Mouse (Mus musculus): Measurements from ENCODE around the gene Pacrg. TPM values are rescaled to one million over a fixed set of nuclear protein-coding genes. Genes with fewer than 3 reads are reported as not detected.

Pacrg gene
- total and polyA plus RNA-seq, 3 experiments: not detected

GRCm38 (mm10) chr17:10361882-10362291 is 478.2 kb downstream of the Pacrg start:
- Histone ChIP-seq H3K27me3 (replicated peaks) (no peaks in the 10 kb centered on the region), H3K4me1 (ENCODE audit: control insufficient read depth in 1 of 2, insufficient read depth in 2 of 2) (no peaks in the 10 kb centered on the region), H3K9me3 (replicated peaks; ENCODE audit: low read length) (no peaks in the 10 kb centered on the region), H3K9ac (ENCODE audit: insufficient read depth, low read depth) (no peak overlapping the region), H3K36me3 (replicated peaks in 1 of 2; ENCODE audit: control insufficient read depth in 1 of 2, insufficient read depth in 1 of 2, low read length in 1 of 2) (no peaks in the 10 kb centered on the region), H3K79me2 (replicated peaks; ENCODE audit: control insufficient read depth, extremely low read depth, insufficient read depth, poor library complexity, severe bottlenecking) (no peaks in the 10 kb centered on the region), H3K4me2 (ENCODE audit: insufficient read depth, low read depth, poor library complexity, severe bottlenecking) (no peak overlapping the region), H3K27ac (ENCODE audit: insufficient read depth, low read depth) (no peak overlapping the region), H3K4me3 (replicated peaks in 1 of 3; ENCODE audit: low read depth in 2 of 3, low read length in 2 of 3, poor library complexity in 1 of 3) (no peak overlapping the region)
- dilution Hi-C loops (cut with MboI; ENCODE audit: extremely low pct_ligation_motif_present, extremely low pct_unique_long_range_greater_than_20kb, low sequenced_read_pairs) (no loop called here), in situ Hi-C loops (cut with MboI; ENCODE audit: low pct_ligation_motif_present, low pct_unique_long_range_greater_than_20kb, low sequenced_read_pairs) (no loop called here)
- no peak for DNase-seq (ENCODE audit: extremely low read depth)
- TF ChIP-seq BHLHE40 (IDR thresholded peaks at IDR 0.05; ENCODE audit: low read depth, low read length) (no peak), UBTF (IDR thresholded peaks at IDR 0.05; ENCODE audit: low read depth, low read length) (no peak), ZNF384 (IDR thresholded peaks at IDR 0.05; ENCODE audit: low read depth, low read length) (no peak), IRF4 (IDR thresholded peaks at IDR 0.05; ENCODE audit: low read depth, low read length) (no peak), GABPA (IDR thresholded peaks at IDR 0.05; ENCODE audit: insufficient replicate concordance, low read depth, low read length) (no peak), JUND (conservative IDR thresholded peaks at IDR 0.05; ENCODE audit: low read depth, low read length) (no peak), MAFK (IDR thresholded peaks at IDR 0.05; ENCODE audit: insufficient replicate concordance, low read length) (no peak), CHD1 (IDR thresholded peaks at IDR 0.05; ENCODE audit: low read depth, low read length) (no peak), RAD21 (IDR thresholded peaks at IDR 0.05; ENCODE audit: low read depth, low read length) (no peak), ETS1 (conservative IDR thresholded peaks at IDR 0.05; ENCODE audit: low read depth, low read length) (no peak), ELF1 (IDR thresholded peaks at IDR 0.05; ENCODE audit: low read depth, low read length) (no peak), USF2 (conservative IDR thresholded peaks at IDR 0.05; ENCODE audit: low read depth, low read length) (no peak), MAZ (IDR thresholded peaks at IDR 0.05; ENCODE audit: low read depth, low read length) (no peak), SMC3 (IDR thresholded peaks at IDR 0.05; ENCODE audit: low read depth, low read length) (no peak), POLR2AphosphoS2 (IDR thresholded peaks at IDR 0.05; ENCODE audit: low read depth, low read length) (no peak), CTCF (conservative IDR thresholded peaks at IDR 0.05 in 1 of 2, IDR thresholded peaks at IDR 0.05 in 1 of 2; ENCODE audit: low read depth in 2 of 2, low read length in 2 of 2) (no peak), ZMIZ1 (IDR thresholded peaks at IDR 0.05; ENCODE audit: low read depth, low read length) (no peak), MEF2A (IDR thresholded peaks at IDR 0.05; ENCODE audit: borderline replicate concordance, low read depth, low read length) (no peak), ZKSCAN1 (IDR thresholded peaks at IDR 0.05; ENCODE audit: borderline replicate concordance, low read depth, low read length) (no peak), RCOR1 (conservative IDR thresholded peaks at IDR 0.05; ENCODE audit: low read depth, low read length) (no peak)

GRCm38 (mm10) chr17:10360738-10361137 is 479.4 kb downstream of the Pacrg start:
- Histone ChIP-seq H3K9me3 (replicated peaks; ENCODE audit: low read length) (no peaks in the 10 kb centered on the region), H3K27me3 (replicated peaks) (no peaks in the 10 kb centered on the region), H3K36me3 (replicated peaks in 1 of 2; ENCODE audit: control insufficient read depth in 1 of 2, insufficient read depth in 1 of 2, low read length in 1 of 2) (no peaks in the 10 kb centered on the region), H3K4me1 (ENCODE audit: control insufficient read depth in 1 of 2, insufficient read depth in 2 of 2) (no peaks in the 10 kb centered on the region), H3K9ac (ENCODE audit: insufficient read depth, low read depth) (no peak overlapping the region), H3K4me2 (ENCODE audit: insufficient read depth, low read depth, poor library complexity, severe bottlenecking) (no peak overlapping the region), H3K27ac (ENCODE audit: insufficient read depth, low read depth) (no peak overlapping the region), H3K4me3 (replicated peaks in 1 of 3; ENCODE audit: low read depth in 2 of 3, low read length in 2 of 3, poor library complexity in 1 of 3) (no peak overlapping the region), H3K79me2 (replicated peaks; ENCODE audit: control insufficient read depth, extremely low read depth, insufficient read depth, poor library complexity, severe bottlenecking) (no peaks in the 10 kb centered on the region)
- no peak for TF ChIP-seq MEF2A (IDR thresholded peaks at IDR 0.05; ENCODE audit: borderline replicate concordance, low read depth, low read length)
- TF ChIP-seq USF2 (conservative IDR thresholded peaks at IDR 0.05; ENCODE audit: low read depth, low read length): no peak
- TF ChIP-seq CHD2 (IDR thresholded peaks at IDR 0.05; ENCODE audit: low read length): no peak
- TF ChIP-seq JUN (IDR thresholded peaks at IDR 0.05; ENCODE audit: insufficient read depth, low read depth, low read length): no peak
- no peak for TF ChIP-seq MYC (IDR thresholded peaks at IDR 0.05; ENCODE audit: low read depth, low read length)
- TF ChIP-seq USF1 (IDR thresholded peaks at IDR 0.05; ENCODE audit: low read depth, low read length): no peak
- no peak for DNase-seq (ENCODE audit: extremely low read depth)
- dilution Hi-C loops (cut with MboI; ENCODE audit: extremely low pct_ligation_motif_present, extremely low pct_unique_long_range_greater_than_20kb, low sequenced_read_pairs): no loop called here
- in situ Hi-C loops (cut with MboI; ENCODE audit: low pct_ligation_motif_present, low pct_unique_long_range_greater_than_20kb, low sequenced_read_pairs): no loop called here
